Mouse (Mus musculus) myocyte (in vitro differentiated cells): ENCODE measurements at regions not wholly inside any gene's neighbourhood (a gene's known extent, or its start where the extent isn't known, plus 50 kb on each side); places are given as distances from the start of the nearest gene placed in this dataset.

Source experiments
- CEBPB ChIP-seq: IDR thresholded peaks from 2 replicates; pipeline ENCODE4 v1.6.1; 2011; ENCODE audit warnings: mild to moderate bottlenecking, moderate library complexity; ENCODE audit not compliant: poor library complexity, insufficient read depth, severe bottlenecking
- E2F4 ChIP-seq: IDR thresholded peaks from one replicate; pipeline ENCODE4 v1.6.1; 2011; ENCODE audit warnings: mild to moderate bottlenecking, control low read depth, moderate library complexity; ENCODE audit not compliant: insufficient read depth
- MAX ChIP-seq: IDR thresholded peaks from one replicate; pipeline ENCODE4 v1.6.1; 2011; ENCODE audit warnings: low read depth, mild to moderate bottlenecking, control low read depth
- MYOD1 ChIP-seq, 3 experiments: IDR thresholded peaks; one replicate each; pipeline ENCODE4 v1.6.1; 2011; ENCODE audit warnings: control low read depth in 2 of 3, low read depth in 2 of 3, mild to moderate bottlenecking in 2 of 3, moderate library complexity in 1 of 3; ENCODE audit not compliant: insufficient read length in 2 of 3, control insufficient read depth in 1 of 3
- MYOG ChIP-seq, 3 experiments: IDR thresholded peaks; one replicate each; pipeline ENCODE4 v1.6.1; 2011; ENCODE audit warnings: control low read depth in 2 of 3, low read depth in 2 of 3, mild to moderate bottlenecking in 2 of 3; ENCODE audit not compliant: insufficient read length in 2 of 3, control insufficient read depth in 1 of 3, insufficient read depth in 1 of 3
- POLR2A ChIP-seq: IDR thresholded peaks from one replicate; pipeline ENCODE4 v1.6.1; 2011; ENCODE audit warnings: low read depth, mild to moderate bottlenecking, control low read depth, moderate library complexity; ENCODE audit not compliant: insufficient read length
- POLR2AphosphoS2 ChIP-seq: IDR thresholded peaks from one replicate; pipeline ENCODE4 v1.6.1; 2011; ENCODE audit warnings: low read depth, control low read depth; ENCODE audit not compliant: insufficient read length
- REST ChIP-seq: IDR thresholded peaks from one replicate; pipeline ENCODE4 v1.6.1; 2011; ENCODE audit warnings: mild to moderate bottlenecking, control low read depth, moderate library complexity; ENCODE audit not compliant: insufficient read depth, insufficient read length
- SRF ChIP-seq: IDR thresholded peaks from one replicate; pipeline ENCODE4 v1.6.1; 2011; ENCODE audit warnings: low read depth; ENCODE audit not compliant: control insufficient read depth, insufficient read length
- TCF12 ChIP-seq: IDR thresholded peaks from one replicate; pipeline ENCODE4 v1.6.1; 2011; ENCODE audit warnings: mild to moderate bottlenecking, control low read depth; ENCODE audit not compliant: poor library complexity, insufficient read depth, severe bottlenecking
- TCF3 ChIP-seq: IDR thresholded peaks from one replicate; pipeline ENCODE4 v1.6.1; 2011; ENCODE audit warnings: low read depth, control low read depth; ENCODE audit not compliant: insufficient read length
- USF1 ChIP-seq: IDR thresholded peaks from one replicate; pipeline ENCODE4 v1.6.1; 2011; ENCODE audit warnings: low read depth, mild to moderate bottlenecking, control low read depth, moderate library complexity

GRCm38 (mm10) chr14:92826576-92827284 is 1063.7 kb downstream of the Pcdh9 start:
- no peak for TF ChIP-seq TCF12
- no peak for TF ChIP-seq POLR2A
- no peak for TF ChIP-seq MYOD1 (IDR thresholded peaks at IDR 0.05; ENCODE audit: control insufficient read depth in 1 of 3, insufficient read length in 2 of 3, low read depth in 2 of 3)
- TF ChIP-seq CEBPB = no peak
- no peak for TF ChIP-seq USF1
- no peak for TF ChIP-seq MAX
- no peak for TF ChIP-seq MYOG (IDR thresholded peaks at IDR 0.05; ENCODE audit: control insufficient read depth in 1 of 3, insufficient read depth in 1 of 3, insufficient read length in 2 of 3, low read depth in 2 of 3)
- no peak for TF ChIP-seq POLR2AphosphoS2
- no peak for TF ChIP-seq TCF3
- no peak for TF ChIP-seq E2F4
- no peak for TF ChIP-seq REST
- TF ChIP-seq SRF = no peak
